8 mouse cellular contexts compared by ENCODE assay signal in the genomic region with DNA sequence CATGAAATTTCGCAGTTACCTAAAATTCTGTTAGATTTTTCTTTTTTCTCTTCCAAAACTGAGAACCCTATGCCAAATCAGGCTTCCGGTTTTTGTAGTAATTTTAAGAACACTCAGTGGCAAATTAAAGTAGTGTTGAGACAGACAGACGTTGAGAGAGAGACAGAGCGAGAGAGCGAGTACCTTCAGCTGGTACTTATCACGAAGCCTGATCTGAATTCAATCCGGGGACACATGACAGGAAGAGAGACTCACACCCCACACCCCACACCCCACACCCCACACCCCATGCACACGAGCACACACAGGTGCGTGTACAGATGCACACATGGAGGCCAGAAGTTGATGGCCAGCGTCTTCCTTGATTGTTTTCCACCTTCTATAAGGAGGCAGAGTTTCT.
DNase-seq lines count a peak whose midpoint lies in the region; ATAC-seq and TF ChIP-seq lines count a peak whose summit lies in the region.

No protein-coding gene starts in this region.

- H3K4me3 ChIP-seq in gastrocnemius, adult 2 months, result peak overlapping the region; percentile 44
- H3K4me3 ChIP-seq in kidney, embryonic 15.5 days (replicated peaks), result no peak overlapping the region

- WGBS in kidney, embryonic 15.5 days, result 83% methylated on average over 10 of the region's 10 CpGs

- TF ChIP-seq CTCF in gastrocnemius, adult 2 months (IDR thresholded peaks at IDR 0.05), result no peak

- peak overlapping the region; percentile 36; the same call in 1 of the 2 replicates for H3K4me2 ChIP-seq in kidney, embryonic 15.5 days

- H3K9ac ChIP-seq in kidney, embryonic 15.5 days, result no peak overlapping the region

- no peaks in the 10 kb centered on the region for H3K27me3 ChIP-seq in kidney, embryonic 15.5 days

- no peak for ATAC-seq in kidney, embryonic 15.5 days (replicated peaks; ENCODE audit: low FRiP score)

- H3K27ac ChIP-seq in gastrocnemius, adult 2 months, result no peak overlapping the region
- no peak overlapping the region for H3K27ac ChIP-seq in kidney, embryonic 15.5 days

- H3K4me1 ChIP-seq in kidney, embryonic 15.5 days, result 0 out of 2 replicates have a peak, but pooled peaks cover 2% of the 10 kb centered on the region

- no peaks in the 10 kb centered on the region for H3K36me3 ChIP-seq in kidney, embryonic 15.5 days

- intact Hi-C loops in gastrocnemius, adult 2 months (cut with DNase I), result loop anchor here (5.0 kb wide), 2 partner anchors 148 to 428 kb away; no protein-coding TSS in a partner anchor

- no peak for DNase-seq in gastrocnemius, adult 2 months
- DNase-seq in gastrocnemius, postnatal 10 days, result no peak
- no peak for DNase-seq in kidney, postnatal 10 days
- DNase-seq in thymus, postnatal 0 days (ENCODE audit: low spot score), result peak; percentile 39
- DNase-seq in thymus, postnatal 4 days, result no peak
- no peak for DNase-seq in ovary, postnatal 10 days (ENCODE audit: low spot score)
- DNase-seq in embryo, embryonic 9.5 days (ENCODE audit: extremely low spot score), result no peak

- H3K9me3 ChIP-seq in kidney, embryonic 15.5 days (replicated peaks), result no peaks in the 10 kb centered on the region
